Mouse (Mus musculus) thymus, adult 2 months (tissue): ENCODE data around the gene Sirpb1a. TPM values are rescaled to one million over a fixed set of nuclear protein-coding genes. Genes with fewer than 3 reads are reported as not detected.
"Not testable (repeated sequence)": the region's sequence is repeated elsewhere in the genome, so short reads cannot be mapped to it uniquely, and the experiment has no call there.

Experiments used
- DNase-seq: peaks from one replicate; pipeline ENCODE4 v3.0.0; 2021
- H3K27ac ChIP-seq: fragments of 200-500 bp; 2 replicates; pipeline ENCODE4 v1.5.1; 2012; ENCODE audit warnings: low read length, control low read depth; ENCODE audit not compliant: control insufficient read depth, insufficient read depth
- H3K27me3 ChIP-seq: fragments of 200-500 bp; 2 replicates; pipeline ENCODE4 v1.6.1; 2012; ENCODE audit warnings: mild to moderate bottlenecking, low read length, moderate library complexity, mixed read lengths; ENCODE audit not compliant: control insufficient read depth, insufficient read depth
- H3K36me3 ChIP-seq: fragments of 200-500 bp; 2 replicates; pipeline ENCODE4 v1.6.1; 2012; ENCODE audit warnings: mild to moderate bottlenecking, low read length, moderate library complexity; ENCODE audit not compliant: control insufficient read depth, insufficient read depth
- H3K4me1 ChIP-seq: fragments of 200-500 bp; replicated peaks from 2 replicates; pipeline ENCODE4 v1.6.1; 2012; ENCODE audit warnings: low read length; ENCODE audit not compliant: control insufficient read depth, insufficient read depth
- H3K4me3 ChIP-seq: fragments of 200-500 bp; 2 replicates; pipeline ENCODE4 v1.5.1; 2012; ENCODE audit warnings: mild to moderate bottlenecking, low read length, control low read depth, moderate library complexity; ENCODE audit not compliant: control insufficient read depth, insufficient read depth
- CTCF ChIP-seq: fragments of 200-500 bp; IDR thresholded peaks from 2 replicates; pipeline ENCODE4 v1.5.1; 2012; ENCODE audit warnings: mild to moderate bottlenecking, control low read depth, low read length, moderate library complexity, borderline replicate concordance; ENCODE audit not compliant: control insufficient read depth, poor library complexity, insufficient read depth; ENCODE audit errors: extremely low read depth
- POLR2A ChIP-seq: fragments of 200-500 bp; IDR thresholded peaks from 2 replicates; pipeline ENCODE4 v1.6.1; 2012; ENCODE audit warnings: mild to moderate bottlenecking, low read length, control low read depth, moderate library complexity; ENCODE audit not compliant: control insufficient read depth, poor library complexity, insufficient read depth; ENCODE audit errors: extremely low read depth
- WGBS: fragments of 180-500 bp; shearing (Covaris S2); methylation state at CpG from one replicate; pipeline ENCODE4 v1.1.7; 2018; 5-methylcytosine and 5-hydroxymethylcytosine counted together
- polyA plus RNA-seq: library from polyadenylated mRNA; depleted of rRNA; stranded (reverse); fragments of >200 nt; gene quantifications from 2 replicates; pipeline ENCODE4 v1.2.3, GENCODE M21; 2012; rRNA removed

Sirpb1a gene
- polyA plus RNA-seq = 0.26 and 0.78 TPM in 2 replicates

DNA sequence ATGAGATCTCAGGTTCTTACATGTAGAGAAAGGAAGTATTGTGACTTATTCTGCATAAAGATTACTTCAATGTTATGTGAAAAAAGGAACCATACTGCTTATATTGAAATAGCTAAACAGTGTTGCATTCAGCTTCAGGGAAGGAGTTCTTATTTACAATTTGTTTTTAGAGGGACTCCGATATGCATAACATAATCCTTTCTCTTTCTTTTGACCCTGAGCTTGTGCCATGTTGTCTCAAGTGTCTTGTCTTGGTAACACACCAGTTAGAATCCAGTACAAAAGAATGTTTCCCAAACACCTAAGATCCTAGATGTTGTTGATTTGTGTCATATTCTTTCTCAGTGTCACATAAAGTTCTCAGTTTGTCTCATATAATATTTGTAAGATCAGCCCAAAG, at the start of gene Sirpb1a:
Gene Sirpb1a, minus strand, starts transcription at position 74 of the 400 bp plus-strand sequence.
- not testable (repeated sequence) for H3K4me1 ChIP-seq, DNase-seq, H3K4me3 ChIP-seq, H3K27me3 ChIP-seq, H3K36me3 ChIP-seq, H3K27ac ChIP-seq
- WGBS = 97% methylated on average over 1 of the region's 1 CpGs

DNA sequence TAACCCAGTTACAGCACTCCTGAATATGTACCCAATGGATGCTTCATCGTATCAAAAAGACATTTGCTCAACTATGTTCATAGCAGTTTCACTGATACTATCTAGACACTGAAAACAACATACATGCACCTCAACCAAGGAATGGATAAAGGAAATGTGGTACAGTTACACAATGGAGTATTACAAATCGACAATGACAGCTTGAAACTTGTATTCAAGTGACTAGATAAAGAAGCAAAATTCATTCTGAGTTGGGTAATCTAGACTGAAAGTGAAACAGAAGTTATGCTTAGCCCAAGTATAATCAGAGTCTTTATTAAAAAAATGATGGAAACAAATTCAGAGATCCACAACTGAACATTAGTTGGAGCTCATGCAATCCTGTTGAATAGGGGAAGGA, 48.5 kb upstream of the Sirpb1a start:
- not testable (repeated sequence) for H3K27ac ChIP-seq, H3K36me3 ChIP-seq, H3K4me1 ChIP-seq, DNase-seq, H3K27me3 ChIP-seq, H3K4me3 ChIP-seq
- WGBS = 89% methylated on average over 2 of the region's 2 CpGs

DNA sequence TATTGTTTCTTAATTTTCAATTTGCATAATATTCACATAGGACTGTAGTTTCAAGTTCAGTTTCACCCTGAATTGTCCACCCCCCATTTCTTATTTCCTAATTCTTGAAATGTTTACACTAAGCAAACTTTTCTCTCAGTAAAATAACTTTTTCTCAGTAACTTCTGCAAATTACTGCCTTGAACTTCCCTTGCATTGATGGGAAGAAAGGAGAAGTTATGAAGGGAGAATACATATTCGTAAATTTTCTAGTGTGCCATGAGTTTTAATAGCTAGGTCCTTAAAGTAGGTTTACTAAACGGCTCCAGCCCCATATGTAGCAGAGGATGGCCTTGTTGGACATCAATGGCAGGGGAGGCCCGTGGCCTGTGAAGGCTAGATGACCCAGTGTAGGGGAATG, 43.8 kb upstream of the Sirpb1a start:
- 38% methylated on average over 2 of the region's 3 CpGs for WGBS
- H3K27me3 ChIP-seq, H3K4me1 ChIP-seq: not testable (repeated sequence)

DNA sequence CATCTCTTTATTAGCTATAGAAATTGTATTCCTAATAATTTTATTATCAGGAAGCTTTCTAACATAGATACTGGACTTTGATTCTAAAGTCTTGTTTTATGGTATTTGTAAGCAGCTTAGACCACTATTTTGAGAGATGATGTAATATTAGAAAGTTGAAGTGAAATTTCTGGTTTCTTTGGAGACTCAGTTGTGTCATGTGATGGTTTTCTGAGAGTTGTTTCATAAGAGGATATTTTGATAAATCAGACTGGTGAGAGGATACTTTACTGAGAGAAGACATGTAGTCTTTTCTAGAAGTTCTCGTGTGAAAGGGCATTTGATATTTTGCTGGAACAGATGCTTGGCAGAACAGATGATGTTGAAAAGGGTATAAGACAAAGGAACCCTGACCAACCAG, 17.6 kb upstream of the Sirpb1a start:
- H3K27me3 ChIP-seq, H3K36me3 ChIP-seq, H3K4me3 ChIP-seq, DNase-seq, H3K4me1 ChIP-seq, H3K27ac ChIP-seq: not testable (repeated sequence)
- whole genome bisulfite sequencing = 89% methylated on average over 1 of the region's 1 CpGs

More for the DNA sequence above, 43.8 kb upstream of the Sirpb1a start:
- H3K27ac ChIP-seq, H3K4me3 ChIP-seq, DNase-seq, H3K36me3 ChIP-seq: not testable (repeated sequence)

DNA sequence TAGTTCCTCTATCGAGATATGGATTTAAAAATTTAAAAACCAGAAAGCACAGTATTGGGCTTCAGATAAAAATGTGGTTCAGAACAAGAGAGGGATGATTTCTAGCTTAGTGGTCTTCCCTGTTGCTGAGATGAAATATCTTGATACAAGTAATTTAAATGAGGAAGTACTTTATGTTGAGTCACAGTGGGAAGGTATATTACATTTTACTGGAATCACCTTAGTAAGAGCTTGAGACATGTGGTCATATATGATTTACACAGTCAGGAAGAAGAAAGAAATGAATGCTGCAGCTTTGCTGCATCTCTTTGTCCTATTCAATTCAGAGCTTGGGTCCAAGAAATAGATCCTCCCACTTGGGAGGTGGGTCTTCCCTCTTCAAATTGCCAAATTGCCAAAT, 13.5 kb upstream of the Sirpb1a start:
- H3K36me3 ChIP-seq, H3K27me3 ChIP-seq, H3K27ac ChIP-seq, DNase-seq, H3K4me3 ChIP-seq, H3K4me1 ChIP-seq: not testable (repeated sequence)
- 6% methylated on average over 1 of the region's 1 CpGs for WGBS

DNA sequence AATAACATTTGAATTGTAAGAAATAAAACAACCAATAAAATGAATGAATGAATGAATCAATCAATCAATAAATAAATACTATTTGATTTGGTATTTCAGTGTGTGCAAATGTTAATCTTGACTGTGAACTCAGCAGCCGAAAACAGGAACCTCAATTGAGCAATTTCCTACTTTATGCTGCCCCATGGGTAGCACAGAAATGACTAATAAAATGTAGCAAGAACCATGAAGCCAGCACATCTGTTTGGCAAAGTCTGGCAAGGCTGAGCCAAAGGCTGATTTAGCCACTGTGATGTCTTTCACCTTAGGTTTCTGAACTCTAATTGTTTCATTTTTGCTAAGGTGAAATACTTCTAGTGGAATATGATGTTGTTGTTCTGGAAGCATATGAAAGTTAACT, 1.6 kb upstream of the Sirpb1a start:
- TF ChIP-seq POLR2A (no peak), CTCF (no peak)
- H3K27ac ChIP-seq = no peak overlapping the region
- DNase-seq = no peak
- H3K27me3 ChIP-seq = no peaks in the 10 kb centered on the region
- H3K4me1 ChIP-seq = no peaks in the 10 kb centered on the region
- H3K4me3 ChIP-seq = no peak overlapping the region
- 54% methylated on average over 1 of the region's 1 CpGs for WGBS
- no peaks in the 10 kb centered on the region for H3K36me3 ChIP-seq

DNA sequence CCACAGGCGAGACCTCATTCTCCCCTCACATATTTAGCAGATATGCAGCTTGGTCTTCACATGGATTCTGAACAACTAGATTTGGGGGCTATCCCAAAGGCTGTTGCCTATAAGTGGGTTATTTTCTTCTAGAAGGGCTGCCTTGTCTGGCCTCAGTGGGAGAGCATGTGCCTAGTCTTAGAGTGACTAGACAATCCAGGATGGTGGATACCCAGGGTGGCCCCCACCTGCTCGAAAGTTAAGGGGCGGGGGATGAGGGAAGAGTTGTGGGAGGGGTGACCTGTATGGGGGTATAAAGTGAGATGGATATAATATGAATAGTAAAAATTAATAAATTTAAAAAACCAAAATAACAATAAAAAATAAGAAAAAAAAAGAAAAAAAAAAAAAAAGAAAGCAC, 70.6 kb downstream of the Sirpb1a start:
- DNase-seq, H3K27me3 ChIP-seq, H3K27ac ChIP-seq, H3K36me3 ChIP-seq, H3K4me3 ChIP-seq, H3K4me1 ChIP-seq: not testable (repeated sequence)
- 85% methylated on average over 3 of the region's 3 CpGs for WGBS

DNA sequence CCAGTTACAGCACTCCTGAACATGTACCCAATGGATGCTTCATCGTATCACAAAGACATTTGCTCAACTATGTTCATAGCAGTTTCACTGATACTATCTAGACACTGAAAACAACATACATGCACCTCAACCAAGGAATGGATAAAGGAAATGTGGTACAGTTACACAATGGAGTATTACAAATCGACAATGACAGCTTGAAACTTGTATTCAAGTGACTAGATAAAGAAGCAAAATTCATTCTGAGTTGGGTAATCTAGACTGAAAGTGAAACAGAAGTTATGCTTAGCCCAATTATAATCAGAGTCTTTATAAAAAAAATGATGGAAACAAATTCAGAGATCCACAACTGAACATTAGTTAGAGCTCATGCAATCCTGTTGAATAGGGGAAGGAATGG, 76.0 kb downstream of the Sirpb1a start:
- not testable (repeated sequence) for H3K4me3 ChIP-seq, H3K4me1 ChIP-seq, H3K27me3 ChIP-seq, DNase-seq, H3K27ac ChIP-seq, H3K36me3 ChIP-seq
- WGBS = 96% methylated on average over 1 of the region's 2 CpGs

DNA sequence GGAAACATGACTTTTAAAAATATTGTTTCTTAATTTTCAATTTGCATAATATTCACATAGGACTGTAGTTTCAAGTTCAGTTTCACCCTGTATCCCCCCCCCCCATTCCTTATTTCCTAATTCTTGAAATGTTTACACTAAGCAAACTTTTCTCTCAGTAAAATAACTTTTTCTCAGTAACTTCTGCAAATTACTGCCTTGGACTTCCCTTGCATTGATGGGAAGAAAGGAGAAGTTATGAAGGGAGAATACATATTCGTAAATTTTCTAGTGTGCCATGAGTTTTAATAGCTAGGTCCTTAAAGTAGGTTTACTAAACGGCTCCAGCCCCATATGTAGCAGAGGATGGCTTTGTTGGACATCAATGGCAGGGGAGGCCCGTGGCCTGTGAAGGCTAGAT, 80.7 kb downstream of the Sirpb1a start:
- H3K36me3 ChIP-seq, H3K27ac ChIP-seq, H3K27me3 ChIP-seq, H3K4me3 ChIP-seq, DNase-seq, H3K4me1 ChIP-seq: not testable (repeated sequence)
- 56% methylated on average over 3 of the region's 3 CpGs for WGBS
